Mouse (Mus musculus) left cerebral cortex, postnatal 10 days (tissue): ENCODE measurements at regions not wholly inside any gene's neighbourhood (a gene's known extent, or its start where the extent isn't known, plus 50 kb on each side); places are given as distances from the start of the nearest gene placed in this dataset.

ENCODE experiments used
- DNase-seq, 2 experiments: peaks; one replicate each; pipeline ENCODE4 v3.0.0; 2021 to 2022; ENCODE audit warnings: low spot score in 2 of 2, mixed read lengths in 1 of 2; ENCODE audit errors: extremely low spot score in 1 of 2
- intact Hi-C: fragments of 180-260 bp; cut with DNase I; formaldehyde crosslinking; loops from one replicate; pipeline ENCODE4 v1.15.1; 2025

GRCm38 (mm10) chr16:55494162-55494561 lies 196.4 kb upstream of the Zpld1 start:
- intact Hi-C loops: no loop called here
- no peak for DNase-seq

GRCm38 (mm10) chr16:55492111-55492510 lies 194.3 kb upstream of the Zpld1 start:
- no peak for DNase-seq
- intact Hi-C loops: no loop called here

GRCm38 (mm10) chr16:55484391-55484790 lies 186.6 kb upstream of the Zpld1 start:
- intact Hi-C loops: no loop called here
- DNase-seq: no peak

GRCm38 (mm10) chr16:55480745-55481144 lies 183.0 kb upstream of the Zpld1 start:
- intact Hi-C loops: loop anchor here (2.0 kb wide), 1 partner anchor 372 kb away; no protein-coding TSS in a partner anchor
- DNase-seq: no peak

- no peak for DNase-seq
- intact Hi-C loops: loop anchor here (2.0 kb wide), 1 partner anchor 372 kb away; no protein-coding TSS in a partner anchor
Observed at GRCm38 (mm10) chr16:55480304-55480703, 182.5 kb upstream of the Zpld1 start.

- intact Hi-C loops: no loop called here
- peak in 1 of 2 experiments; percentile 85 for DNase-seq
Observed at GRCm38 (mm10) chr16:55476544-55477208, 178.9 kb upstream of the Zpld1 start.

- no peak for DNase-seq
- intact Hi-C loops: no loop called here
Observed at GRCm38 (mm10) chr16:55474950-55475525, 177.3 kb upstream of the Zpld1 start.

- intact Hi-C loops: no loop called here
- DNase-seq: no peak
Observed at GRCm38 (mm10) chr16:55471396-55471795, 173.6 kb upstream of the Zpld1 start.

GRCm38 (mm10) chr16:55470721-55471120 lies 172.9 kb upstream of the Zpld1 start:
- intact Hi-C loops: no loop called here

GRCm38 (mm10) chr16:55469703-55470102 lies 171.9 kb upstream of the Zpld1 start:
- DNase-seq: no peak
- intact Hi-C loops: loop anchor here (5.0 to 10.0 kb wide), 3 partner anchors 317 to 757 kb away; no protein-coding TSS in a partner anchor

More at GRCm38 (mm10) chr16:55470721-55471120, 172.9 kb upstream of the Zpld1 start:
- DNase-seq: no peak

GRCm38 (mm10) chr16:55468833-55469458 lies 171.2 kb upstream of the Zpld1 start:
- intact Hi-C loops: loop anchor here (5.0 to 10.0 kb wide), 3 partner anchors 317 to 757 kb away; no protein-coding TSS in a partner anchor
- peak; percentile 92 for DNase-seq

GRCm38 (mm10) chr16:55460519-55460918 lies 162.7 kb upstream of the Zpld1 start:
- intact Hi-C loops: loop anchor here (10.0 kb wide), 1 partner anchor 476 kb away; no protein-coding TSS in a partner anchor
- no peak for DNase-seq

GRCm38 (mm10) chr16:55447581-55447980 lies 149.8 kb upstream of the Zpld1 start:
- DNase-seq: no peak
- intact Hi-C loops: no loop called here

GRCm38 (mm10) chr16:55442821-55443581 lies 145.2 kb upstream of the Zpld1 start:
- no peak for DNase-seq
- intact Hi-C loops: no loop called here

- DNase-seq: no peak
- intact Hi-C loops: no loop called here
Observed at GRCm38 (mm10) chr16:55435139-55435968, 137.6 kb upstream of the Zpld1 start.

- DNase-seq: no peak
- intact Hi-C loops: no loop called here
Observed at GRCm38 (mm10) chr16:55421569-55422342, 124.0 kb upstream of the Zpld1 start.

- DNase-seq: no peak
- intact Hi-C loops: no loop called here
Observed at GRCm38 (mm10) chr16:55420876-55421568, 123.2 kb upstream of the Zpld1 start.
